Mouse (Mus musculus): ENCODE results near the gene Mamdc4.

DNA sequence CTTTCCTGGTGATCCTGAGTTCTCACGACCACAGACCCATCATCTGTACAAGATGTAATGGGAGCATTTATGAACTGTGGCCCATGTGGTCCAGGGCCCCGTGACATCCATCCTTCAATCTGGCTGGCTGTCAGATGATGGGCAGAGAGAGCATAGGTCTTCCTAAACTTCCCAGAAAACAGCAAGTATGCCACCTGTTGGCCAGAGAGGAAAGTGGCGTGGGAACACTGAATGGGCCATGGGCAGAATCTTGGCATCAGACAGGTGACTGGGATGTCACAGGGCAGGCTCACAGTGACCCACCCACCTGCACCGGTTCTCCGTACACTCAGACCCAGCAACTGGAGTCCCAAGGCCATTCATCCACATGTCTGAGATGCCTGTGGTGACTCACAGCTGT, 23.5 kb downstream of the Mamdc4 start:
- TF ChIP-seq CTCF (IDR thresholded peaks at IDR 0.05 in 2 of 3, conservative IDR thresholded peaks at IDR 0.05 in 1 of 3; ENCODE audit: control insufficient read depth in 1 of 3, insufficient read depth in 1 of 3, low read depth in 2 of 3, low read length in 3 of 3, poor library complexity in 1 of 3, severe bottlenecking in 1 of 3) = peak; percentile 58 to 73 (median 72)
- no peak for TF ChIP-seq TCF12 (IDR thresholded peaks at IDR 0.05; ENCODE audit: low read depth, low read length)
- TF ChIP-seq RCOR1 (IDR thresholded peaks at IDR 0.05; ENCODE audit: low read depth, low read length) = peak; percentile 36; the same call in 1 of the 2 replicates
- TF ChIP-seq ZNF384 (IDR thresholded peaks at IDR 0.05; ENCODE audit: low read depth, low read length) = 0 out of 2 replicates have a peak, but pooled peaks have one; percentile 33
- no peak for TF ChIP-seq TBP (IDR thresholded peaks at IDR 0.05; ENCODE audit: low read depth, low read length)
- no peak for TF ChIP-seq CHD2 (IDR thresholded peaks at IDR 0.05; ENCODE audit: low read length)
- no peak for TF ChIP-seq MYB (IDR thresholded peaks at IDR 0.05; ENCODE audit: low read depth, low read length)
- no peak for TF ChIP-seq NRF1 (IDR thresholded peaks at IDR 0.05; ENCODE audit: insufficient read depth, low read depth, low read length, poor library complexity, severe bottlenecking)
